Mouse (Mus musculus) right cerebral cortex, postnatal 4 days (tissue): ENCODE data around the gene Fev.

Source experiments
- DNase-seq: peaks from one replicate; pipeline ENCODE4 v3.0.0-alpha.2; 2022

The Fev gene

GRCm38 (mm10) chr1:74885369-74886042, at the start of gene Fev:
TSS of gene Fev (minus strand) at chr1:74885419.
- no peak for DNase-seq

GRCm38 (mm10) chr1:74927621-74928296, 42.5 kb upstream of the Fev start:
- DNase-seq, result no peak

GRCm38 (mm10) chr1:74926721-74927120, 41.5 kb upstream of the Fev start:
- peak; percentile 31 for DNase-seq

- no peak for DNase-seq
Measured at GRCm38 (mm10) chr1:74924464-74924863, 39.2 kb upstream of the Fev start.

- DNase-seq, result peak; percentile 16
Measured at GRCm38 (mm10) chr1:74915706-74916105, 30.5 kb upstream of the Fev start.

GRCm38 (mm10) chr1:74902191-74902590, 17.0 kb upstream of the Fev start:
- no peak for DNase-seq

- DNase-seq, result peak; percentile 79
Measured at GRCm38 (mm10) chr1:74901686-74902085, 16.5 kb upstream of the Fev start.

GRCm38 (mm10) chr1:74900341-74901285, 15.4 kb upstream of the Fev start:
- DNase-seq, result no peak

- no peak for DNase-seq
Measured at GRCm38 (mm10) chr1:74898656-74899431, 13.6 kb upstream of the Fev start.

GRCm38 (mm10) chr1:74897976-74898375, 12.8 kb upstream of the Fev start:
- DNase-seq, result no peak

- DNase-seq, result peak; percentile 75
Measured at GRCm38 (mm10) chr1:74894966-74895365, 9.7 kb upstream of the Fev start.

- DNase-seq, result peak; percentile 67
Measured at GRCm38 (mm10) chr1:74893134-74893855, 8.1 kb upstream of the Fev start, which contains the start of gene Cryba2. TSS of gene Cryba2 (minus strand) at chr1:74893143.

- DNase-seq, result no peak
Measured at GRCm38 (mm10) chr1:74892351-74893133, 7.3 kb upstream of the Fev start.

GRCm38 (mm10) chr1:74891513-74891912, 6.3 kb upstream of the Fev start:
- DNase-seq, result no peak

- no peak for DNase-seq
Measured at GRCm38 (mm10) chr1:74884196-74885141, 750 bp downstream of the Fev start.

- DNase-seq, result no peak
Measured at GRCm38 (mm10) chr1:74883441-74883840, 1.8 kb downstream of the Fev start.

GRCm38 (mm10) chr1:74882828-74883227, 2.4 kb downstream of the Fev start:
- no peak for DNase-seq

- no peak for DNase-seq
Measured at GRCm38 (mm10) chr1:74882055-74882734, 3.0 kb downstream of the Fev start.

- DNase-seq, result peak; percentile 86
Measured at GRCm38 (mm10) chr1:74880785-74881360, 4.3 kb downstream of the Fev start.
